Mouse (Mus musculus) spleen, adult 2 months (tissue): ENCODE measurements around the gene Cntn3.

Experiments used
- CTCF ChIP-seq: fragments of 200-500 bp; IDR thresholded peaks from 2 replicates; pipeline ENCODE4 v1.5.1; 2011; ENCODE audit warnings: mild to moderate bottlenecking, inconsistent platforms; ENCODE audit not compliant: insufficient read depth, insufficient read length, insufficient replicate concordance; ENCODE audit errors: extremely low read depth
- POLR2A ChIP-seq: fragments of 200-500 bp; IDR thresholded peaks from 2 replicates; pipeline ENCODE4 v1.6.1; 2011; ENCODE audit warnings: low read depth, low read length, inconsistent platforms

DNA sequence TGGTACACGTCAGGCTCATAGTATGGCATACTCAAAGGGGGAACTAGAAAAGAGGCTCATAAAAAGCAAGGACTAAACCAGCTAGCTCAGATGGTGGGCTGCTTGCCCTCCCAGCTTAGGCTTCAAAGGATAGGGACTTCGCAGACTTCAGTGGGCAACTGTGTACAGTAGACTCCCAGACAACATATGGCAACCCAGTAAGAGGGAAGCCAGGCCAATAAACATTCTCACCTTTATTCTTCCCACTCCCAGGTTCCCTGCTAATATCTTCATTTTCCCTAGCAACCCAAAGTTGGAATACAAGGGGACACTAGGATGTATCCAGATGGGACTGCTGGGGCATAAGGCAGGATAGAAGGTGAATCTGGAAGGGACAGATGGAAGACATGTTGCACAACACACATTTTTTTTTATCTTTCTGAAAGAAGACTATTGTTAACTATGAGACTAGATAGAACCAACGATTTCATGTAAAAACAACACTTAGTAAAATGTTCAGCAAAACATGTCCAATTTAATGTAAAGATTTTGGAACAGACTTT is 209.5 kb downstream of the Cntn3 start:
- TF ChIP-seq CTCF (no peak), POLR2A (no peak)
